Mouse (Mus musculus): ENCODE data around the gene Stra6l. TPM values are rescaled to one million over a fixed set of nuclear protein-coding genes. Genes with fewer than 3 reads are reported as not detected.

Gene Stra6l
- polyA plus RNA-seq, 1 experiment from 2014 or later, result 1.9 TPM

- no peak overlapping the region for H3K4me2 ChIP-seq (ENCODE audit: low read length)
- H3K27me3 ChIP-seq (ENCODE audit: insufficient read depth, low read length), result no peaks in the 10 kb centered on the region
- TF ChIP-seq CTCF (IDR thresholded peaks at IDR 0.05; ENCODE audit: low read depth), result peak; percentile 79
- H3K9ac ChIP-seq (ENCODE audit: low read depth, low read length), result no peak overlapping the region
- DNase-seq (ENCODE audit: low spot score) (peak; percentile 74), ATAC-seq (replicated peaks; ENCODE audit: low FRiP score, low read depth) (no peak)
- no peak overlapping the region for H3K27ac ChIP-seq
- no peaks in the 10 kb centered on the region for H3K36me3 ChIP-seq (ENCODE audit: insufficient read depth, low read length)
- WGBS, result 54% methylated on average over 5 of the region's 5 CpGs
- H3K9me3 ChIP-seq (replicated peaks; ENCODE audit: low read length), result no peaks in the 10 kb centered on the region
- H3K4me3 ChIP-seq (replicated peaks; ENCODE audit: low read depth, low read length), result no peak overlapping the region
- no peaks in the 10 kb centered on the region for H3K4me1 ChIP-seq (replicated peaks; ENCODE audit: insufficient read depth, low read length)
Measured at GRCm38 (mm10) chr4:45878929-45879328, 30.5 kb downstream of the Stra6l start.

DNA sequence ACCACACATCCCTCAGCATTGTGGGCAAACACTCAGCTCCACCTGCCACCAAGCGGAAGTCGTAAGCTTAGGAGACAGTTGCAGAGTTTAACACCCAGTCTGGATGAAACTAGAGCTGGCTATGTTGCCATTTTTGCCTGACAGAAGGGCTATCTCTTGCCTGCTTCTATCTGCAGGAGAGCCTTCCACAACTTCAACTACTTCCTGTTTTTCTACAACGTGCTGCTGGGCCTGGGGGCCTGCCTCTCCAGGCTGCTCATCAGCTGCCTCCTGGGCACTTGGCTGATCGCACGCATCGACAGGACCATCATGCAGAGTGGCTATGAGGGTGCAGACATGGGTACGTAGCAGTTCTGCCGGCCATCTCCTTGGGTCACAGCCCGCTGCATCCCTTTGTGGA, 34.1 kb downstream of the Stra6l start:
- H3K27me3 ChIP-seq (ENCODE audit: insufficient read depth, low read length), result no peaks in the 10 kb centered on the region
- H3K4me3 ChIP-seq (replicated peaks; ENCODE audit: low read depth, low read length), result no peak overlapping the region
- H3K27ac ChIP-seq, result no peak overlapping the region
- H3K9me3 ChIP-seq (replicated peaks; ENCODE audit: low read length), result no peaks in the 10 kb centered on the region
- no peaks in the 10 kb centered on the region for H3K36me3 ChIP-seq (ENCODE audit: insufficient read depth, low read length)
- no peaks in the 10 kb centered on the region for H3K4me1 ChIP-seq (replicated peaks; ENCODE audit: insufficient read depth, low read length)
- H3K4me2 ChIP-seq (ENCODE audit: low read length), result no peak overlapping the region
- no peak overlapping the region for H3K9ac ChIP-seq (ENCODE audit: low read depth, low read length)
- ATAC-seq (replicated peaks; ENCODE audit: low FRiP score, low read depth) (no peak), DNase-seq (ENCODE audit: low spot score) (no peak)
- no peak for TF ChIP-seq CTCF (IDR thresholded peaks at IDR 0.05; ENCODE audit: low read depth)
- 78% methylated on average over 9 of the region's 9 CpGs for WGBS

DNA sequence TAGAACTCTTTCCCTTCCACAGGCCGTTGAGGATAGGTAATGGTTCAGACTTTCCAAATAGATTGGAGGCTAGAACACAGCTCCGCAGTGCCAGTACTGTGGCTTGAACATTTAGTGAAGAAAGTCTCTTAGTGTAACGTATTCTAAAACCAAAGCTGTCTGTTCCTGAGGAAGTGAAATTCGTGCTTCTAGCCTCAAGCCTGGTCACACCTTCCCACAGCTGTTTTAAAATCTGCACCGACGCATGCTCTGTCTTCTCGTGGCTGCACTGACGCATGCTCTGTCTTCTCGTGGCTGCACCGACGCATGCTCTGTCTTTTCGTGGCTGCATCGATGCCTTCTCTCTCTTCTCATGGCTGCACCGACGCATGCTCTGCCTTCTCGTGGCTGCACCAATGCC, 34.8 kb downstream of the Stra6l start:
- DNase-seq (ENCODE audit: low spot score), result no peak
- 93% methylated on average over 16 of the region's 16 CpGs for WGBS
- no peak for TF ChIP-seq CTCF (IDR thresholded peaks at IDR 0.05; ENCODE audit: low read depth)

GRCm38 (mm10) chr4:45889487-45889886, 41.0 kb downstream of the Stra6l start:
- no peaks in the 10 kb centered on the region for H3K9me3 ChIP-seq (replicated peaks; ENCODE audit: low read length)
- no peak overlapping the region for H3K4me2 ChIP-seq (ENCODE audit: low read length)
- H3K36me3 ChIP-seq (ENCODE audit: insufficient read depth, low read length), result no peaks in the 10 kb centered on the region
- no peak overlapping the region for H3K4me3 ChIP-seq (replicated peaks; ENCODE audit: low read depth, low read length)
- no peak overlapping the region for H3K9ac ChIP-seq (ENCODE audit: low read depth, low read length)
- H3K27me3 ChIP-seq (ENCODE audit: insufficient read depth, low read length), result no peaks in the 10 kb centered on the region
- no peak for TF ChIP-seq CTCF (IDR thresholded peaks at IDR 0.05; ENCODE audit: low read depth)
- 55% methylated on average over 6 of the region's 6 CpGs for WGBS
- no peak for DNase-seq (ENCODE audit: low spot score)
- 0 out of 2 replicates have a peak overlapping the region, but pooled peaks have one; percentile 19 for H3K27ac ChIP-seq
- no peaks in the 10 kb centered on the region; the same call in 1 of the 2 replicates for H3K4me1 ChIP-seq (replicated peaks; ENCODE audit: insufficient read depth, low read length)
- ATAC-seq (replicated peaks; ENCODE audit: low FRiP score, low read depth), result no peak

More for the DNA sequence above, 34.8 kb downstream of the Stra6l start:
- no peaks in the 10 kb centered on the region for H3K27me3 ChIP-seq (ENCODE audit: insufficient read depth, low read length)
- H3K4me1 ChIP-seq (replicated peaks; ENCODE audit: insufficient read depth, low read length), result no peaks in the 10 kb centered on the region
- H3K9ac ChIP-seq (ENCODE audit: low read depth, low read length), result no peak overlapping the region
- H3K9me3 ChIP-seq (replicated peaks; ENCODE audit: low read length), result no peaks in the 10 kb centered on the region
- no peak overlapping the region for H3K4me3 ChIP-seq (replicated peaks; ENCODE audit: low read depth, low read length)
- H3K4me2 ChIP-seq (ENCODE audit: low read length), result no peak overlapping the region
- no peaks in the 10 kb centered on the region for H3K36me3 ChIP-seq (ENCODE audit: insufficient read depth, low read length)
- ATAC-seq (replicated peaks; ENCODE audit: low FRiP score, low read depth), result no peak
- no peak overlapping the region for H3K27ac ChIP-seq

DNA sequence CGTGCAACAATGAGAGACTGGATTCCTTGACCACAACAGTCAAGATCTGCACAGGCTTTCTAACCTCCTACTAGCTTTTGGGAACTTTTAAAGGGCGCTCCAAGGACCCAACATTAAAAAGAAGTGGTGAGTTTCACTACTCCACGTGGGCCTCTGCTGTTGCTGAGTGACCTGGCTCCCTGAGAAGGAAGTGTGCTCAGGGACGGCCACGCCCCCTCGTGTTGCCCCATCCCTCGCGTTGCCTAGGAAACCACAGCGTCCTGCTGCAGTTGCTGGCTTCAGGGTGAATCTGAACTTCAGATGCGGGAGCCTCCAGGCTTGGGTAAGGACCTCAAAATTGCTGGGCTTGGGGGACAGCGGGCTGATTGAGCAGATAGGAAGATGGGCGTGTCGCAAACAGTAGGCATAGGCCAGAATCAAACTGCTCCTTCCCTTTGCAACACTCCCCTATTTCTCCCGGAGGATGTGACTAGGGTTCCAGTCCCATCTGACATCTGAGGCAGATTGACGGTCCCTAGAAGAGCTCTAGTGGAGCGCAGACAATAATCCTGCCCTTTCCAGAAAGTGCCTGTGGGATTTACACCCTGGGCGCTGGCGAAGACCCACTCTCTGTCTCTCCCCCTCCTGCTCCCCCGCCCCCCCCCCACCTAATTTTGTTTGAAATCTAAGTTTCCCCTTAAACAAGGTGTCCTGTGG, 41.8 kb downstream of the Stra6l start, which contains the start of gene Ccdc180:
Gene Ccdc180 (plus strand): TSS at position 238 of the 696 bp plus-strand sequence.
- Histone ChIP-seq H3K9ac (ENCODE audit: low read depth, low read length) (no peak within 1 kb of the TSS), H3K4me3 (replicated peaks; ENCODE audit: low read depth, low read length) (no peak within 1 kb of the TSS), H3K27me3 (ENCODE audit: insufficient read depth, low read length) (no peaks in the 10 kb centered on the region), H3K9me3 (replicated peaks; ENCODE audit: low read length) (no peaks in the 10 kb centered on the region), H3K27ac (0 out of 2 replicates have a peak within 1 kb of the TSS, but pooled peaks have one; percentile 19), H3K4me2 (ENCODE audit: low read length) (no peak within 1 kb of the TSS; the same call in 1 of the 2 replicates), H3K4me1 (replicated peaks; ENCODE audit: insufficient read depth, low read length) (no peaks in the 10 kb centered on the region; the same call in 1 of the 2 replicates), H3K36me3 (ENCODE audit: insufficient read depth, low read length) (no peaks in the 10 kb centered on the region)
- TF ChIP-seq CTCF (IDR thresholded peaks at IDR 0.05; ENCODE audit: low read depth), result no peak; the same call in 1 of the 2 replicates
- 13% methylated on average over 19 of the region's 19 CpGs for WGBS
- ATAC-seq (replicated peaks; ENCODE audit: low FRiP score, low read depth), result peak; percentile 75; the same call in 1 of the 2 replicates
- peak; percentile 86 for DNase-seq (ENCODE audit: low spot score)

- Histone ChIP-seq H3K9me3 (replicated peaks; ENCODE audit: low read length) (no peaks in the 10 kb centered on the region), H3K27me3 (ENCODE audit: insufficient read depth, low read length) (no peaks in the 10 kb centered on the region), H3K4me3 (replicated peaks; ENCODE audit: low read depth, low read length) (no peak overlapping the region), H3K36me3 (ENCODE audit: insufficient read depth, low read length) (no peaks in the 10 kb centered on the region), H3K4me1 (replicated peaks; ENCODE audit: insufficient read depth, low read length) (0 out of 2 replicates have a peak, but pooled peaks cover 6% of the 10 kb centered on the region), H3K9ac (ENCODE audit: low read depth, low read length) (no peak overlapping the region), H3K4me2 (ENCODE audit: low read length) (peak overlapping the region; percentile 27), H3K27ac (peak overlapping the region; percentile 57; the same call in 1 of the 2 replicates)
- WGBS, result 12% methylated on average over 16 of the region's 16 CpGs
- peak; percentile 47 for TF ChIP-seq CTCF (IDR thresholded peaks at IDR 0.05; ENCODE audit: low read depth)
- ATAC-seq (replicated peaks; ENCODE audit: low FRiP score, low read depth) (peak; percentile 59), DNase-seq (ENCODE audit: low spot score) (peak; percentile 47)
Measured at GRCm38 (mm10) chr4:45896425-45897081, 48.1 kb downstream of the Stra6l start.

Data from kidney, postnatal 0 days (tissue).